Mouse (Mus musculus): ENCODE data around the gene Hmgb2.

DNA sequence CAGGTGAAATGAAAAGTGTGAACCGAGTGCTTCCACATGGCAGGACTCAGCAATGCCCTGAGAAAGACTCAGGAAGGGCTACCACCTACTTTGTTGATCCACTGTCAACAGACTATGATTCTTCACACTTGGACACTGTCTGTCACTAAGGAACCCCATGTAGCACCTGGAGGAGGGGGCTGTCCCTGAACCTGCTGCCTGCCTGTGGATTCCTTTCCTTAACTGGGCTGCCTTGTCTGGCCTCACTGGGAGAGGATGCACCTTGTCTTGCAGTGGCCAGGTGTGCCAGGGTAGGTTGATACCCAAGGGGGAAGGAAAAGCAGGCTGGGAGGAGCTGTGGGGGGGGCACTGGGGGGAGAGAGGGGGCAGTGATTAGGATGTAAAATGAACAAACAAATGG, 16.3 kb downstream of the Hmgb2 start:
- no peak for TF ChIP-seq CTCF (IDR thresholded peaks at IDR 0.05)
- no peak for TF ChIP-seq EP300 (IDR thresholded peaks at IDR 0.05)
